Mouse (Mus musculus) bone marrow, adult 2 months (tissue): Measurements from ENCODE around the gene Tmem56.

Source experiments
- CTCF ChIP-seq: fragments of 200-500 bp; IDR thresholded peaks from 2 replicates; pipeline ENCODE4 v1.5.1; 2011; ENCODE audit warnings: low read length, control low read depth; ENCODE audit not compliant: control insufficient read depth, insufficient read depth
- POLR2A ChIP-seq: fragments of 200-500 bp; IDR thresholded peaks from 2 replicates; pipeline ENCODE4 v1.6.1; 2011; ENCODE audit warnings: low read depth, mild to moderate bottlenecking, control low read depth, low read length, borderline replicate concordance; ENCODE audit not compliant: control insufficient read depth

- TF ChIP-seq POLR2A (peak; percentile 67; the same call in 1 of the 2 replicates), CTCF (peak; percentile 65)
These were observed 111.5 kb downstream of the Tmem56 start, which contains the start of gene Rwdd3 for GRCm38 (mm10) chr3:121171243-121171871.
